Mouse (Mus musculus) layer of hippocampus, adult 18-20 months (tissue): Measurements from ENCODE around the gene Olfr1241. TPM values are rescaled to one million over a fixed set of nuclear protein-coding genes. Genes with fewer than 3 reads are reported as not detected.

ENCODE experiments used
- DNase-seq, 2 experiments: peaks; one replicate each; pipeline ENCODE4 v3.0.0; 2022; ENCODE audit warnings: low spot score in 2 of 2
- long read RNA-seq: library from polyadenylated mRNA; stranded (forward); transcript quantifications from one replicate; pipeline ENCODE4 v2.0.0, GENCODE M21; 2021
- total RNA-seq, 2 experiments: library from RNA; stranded (reverse); gene quantifications; 2 replicates each; pipeline ENCODE4 v1.2.3; 2021

Gene Olfr1241
- not detected for total RNA-seq
- long read RNA-seq = 0 reads

GRCm38 (mm10) chr2:89487026-89487425 lies at the start of gene Olfr1241:
Gene Olfr1241, minus strand, starts transcription at chr2:89487126.
- DNase-seq = no peak

DNA sequence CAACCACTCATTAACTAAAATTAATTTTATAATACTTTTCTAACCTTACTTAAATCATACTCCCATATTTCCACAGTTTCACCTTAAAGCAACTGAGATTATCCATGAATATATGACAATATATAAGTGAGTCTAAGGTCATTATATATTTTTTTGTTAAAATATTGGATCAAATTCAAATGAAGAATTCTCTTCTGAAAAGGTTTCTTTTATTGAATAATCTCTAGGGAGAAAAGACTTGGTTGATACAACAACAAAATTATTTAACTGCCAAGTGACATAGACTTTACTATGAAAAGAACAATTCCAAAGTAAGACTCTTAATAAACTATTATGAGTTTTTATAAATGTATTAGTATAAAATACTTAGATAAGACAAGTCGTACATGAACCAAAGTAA lies 44.5 kb upstream of the Olfr1241 start, which contains the start of gene Olfr1243:
TSS of gene Olfr1243 (minus strand) at position 101 of the 400 bp plus-strand sequence.
- no peak for DNase-seq

- DNase-seq = no peak
Measured at GRCm38 (mm10) chr2:89498235-89498634, 11.3 kb upstream of the Olfr1241 start, which contains the start of gene Olfr1242. Gene Olfr1242, minus strand, starts transcription at chr2:89498335.

- no peak for DNase-seq
Measured at GRCm38 (mm10) chr2:89442900-89443299, 44.0 kb downstream of the Olfr1241 start, which contains the start of gene Olfr1240. Gene Olfr1240, minus strand, starts transcription at chr2:89443000.

Other genes with a start within 250 kb of the Olfr1241 start
- not detected for gene Olfr1228, start 233.1 kb downstream of the Olfr1241 start, total RNA-seq
- gene Olfr1229, start 199.1 kb downstream of the Olfr1241 start, total RNA-seq = not detected
- not detected for gene Olfr1230, start 189.9 kb downstream of the Olfr1241 start, total RNA-seq
- not detected for gene Olfr1231, start 180.1 kb downstream of the Olfr1241 start, total RNA-seq
- not detected for gene Olfr1232, start 157.5 kb downstream of the Olfr1241 start, total RNA-seq
- gene Olfr1233, start 144.7 kb downstream of the Olfr1241 start, total RNA-seq = not detected
- gene Olfr1234, start 122.3 kb downstream of the Olfr1241 start, total RNA-seq = not detected
- gene Olfr1238, start 77.5 kb downstream of the Olfr1241 start, total RNA-seq = not detected
- gene Olfr1239, start 66.7 kb downstream of the Olfr1241 start, total RNA-seq = not detected
- gene Olfr1240, start 44.1 kb downstream of the Olfr1241 start, total RNA-seq = not detected
- not detected for gene Olfr1242, start 11.2 kb upstream of the Olfr1241 start, total RNA-seq
- gene Olfr1243, start 44.4 kb upstream of the Olfr1241 start, total RNA-seq = not detected
- not detected for gene Olfr1245, start 91.3 kb upstream of the Olfr1241 start, total RNA-seq
- not detected for gene Olfr1246, start 106.0 kb upstream of the Olfr1241 start, total RNA-seq
- gene Olfr1247, start 127.0 kb upstream of the Olfr1241 start, total RNA-seq = not detected
- gene Olfr1248, start 131.1 kb upstream of the Olfr1241 start, total RNA-seq = not detected
- not detected for gene Olfr1249, start 147.9 kb upstream of the Olfr1241 start, total RNA-seq
- not detected for gene Olfr1250, start 174.3 kb upstream of the Olfr1241 start, total RNA-seq
- gene Olfr1251, start 184.8 kb upstream of the Olfr1241 start, total RNA-seq = not detected
- gene Olfr1252, start 237.9 kb upstream of the Olfr1241 start, total RNA-seq = not detected